Mouse (Mus musculus) ES-E14 (cell line): Measurements from ENCODE around the gene Tshz2. TPM values are rescaled to one million over a fixed set of nuclear protein-coding genes. Genes with fewer than 3 reads are reported as not detected.

Experiments used
- DNase-seq: peaks from one replicate; pipeline ENCODE4 v3.0.0-alpha.2; 2013; ENCODE audit warnings: low read depth, low spot score
- H3K27ac ChIP-seq: 2 replicates; pipeline ENCODE4 v1.5.1; 2012; ENCODE audit warnings: low read depth, mild to moderate bottlenecking, low read length, moderate library complexity, mixed read lengths; ENCODE audit not compliant: poor library complexity, insufficient read depth, severe bottlenecking
- H3K36me3 ChIP-seq: 2 replicates; pipeline ENCODE4 v1.6.1; 2012; ENCODE audit warnings: mild to moderate bottlenecking, low read length, moderate library complexity, mixed read lengths; ENCODE audit not compliant: control insufficient read depth, poor library complexity, insufficient read depth, severe bottlenecking
- H3K4me1 ChIP-seq, 2 experiments: fragments of 150-350 bp in 1 of 2; sonication (generic) in 1 of 2; 2 replicates each; pipeline ENCODE4 v1.6.1; 2012; ENCODE audit warnings: low read length in 2 of 2, mild to moderate bottlenecking in 1 of 2, mixed read lengths in 1 of 2; ENCODE audit not compliant: control insufficient read depth in 2 of 2, insufficient read depth in 2 of 2, poor library complexity in 1 of 2
- H3K4me3 ChIP-seq, 2 experiments: fragments of 150-350 bp in 1 of 2; sonication (generic) in 1 of 2; 2 replicates each; pipeline ENCODE4 v1.5.1; 2012; ENCODE audit warnings: low read length in 2 of 2, low read depth in 1 of 2, mild to moderate bottlenecking in 1 of 2, mixed read lengths in 1 of 2; ENCODE audit not compliant: insufficient read depth in 1 of 2, poor library complexity in 1 of 2, severe bottlenecking in 1 of 2
- H3K9ac ChIP-seq: 2 replicates; pipeline ENCODE4 v1.6.1; 2012; ENCODE audit warnings: low read depth, mild to moderate bottlenecking, low read length, mixed read lengths; ENCODE audit not compliant: poor library complexity, insufficient read depth, severe bottlenecking
- H3K9me3 ChIP-seq: fragments of 150-350 bp; sonication (generic); 2 replicates; pipeline ENCODE4 v1.6.1; 2012; ENCODE audit warnings: low read depth, mild to moderate bottlenecking, low read length; ENCODE audit not compliant: control insufficient read depth, insufficient read depth
- CHD2 ChIP-seq: IDR thresholded peaks from 2 replicates; pipeline ENCODE4 v1.6.1; 2014; ENCODE audit warnings: mild to moderate bottlenecking, low read depth, low read length, inconsistent platforms
- HCFC1 ChIP-seq: IDR thresholded peaks from 2 replicates; pipeline ENCODE4 v1.6.1; 2012; ENCODE audit warnings: low read length, inconsistent platforms, borderline replicate concordance; ENCODE audit not compliant: insufficient read depth
- MAFK ChIP-seq: IDR thresholded peaks from 2 replicates; pipeline ENCODE4 v1.6.1; 2014; ENCODE audit warnings: mild to moderate bottlenecking, low read depth, low read length, inconsistent platforms; ENCODE audit not compliant: insufficient read depth
- ZC3H11A ChIP-seq: IDR thresholded peaks from 2 replicates; pipeline ENCODE4 v1.6.1; 2012; ENCODE audit warnings: low read depth, mild to moderate bottlenecking, inconsistent platforms, low read length, borderline replicate concordance
- ZNF384 ChIP-seq: IDR thresholded peaks from 2 replicates; pipeline ENCODE4 v1.6.1; 2012; ENCODE audit warnings: low read depth, low read length, inconsistent platforms
- in situ Hi-C, 2 experiments: fragments of 600-800 bp; cut with MboI; formaldehyde crosslinking; loops; one replicate each; pipeline ENCODE4 v1.15.1; 2025; ENCODE audit warnings: low sequenced_read_pairs in 2 of 2, inconsistent platforms in 1 of 2; ENCODE audit not compliant: unreplicated experiment in 2 of 2
- total RNA-seq: library from RNA; depleted of rRNA; stranded (reverse); fragments of 300-350 nt; gene quantifications from 2 replicates; pipeline ENCODE4 v1.2.3, GENCODE M21; 2012

Gene Tshz2
- total RNA-seq, 1 experiment = 0.27 TPM

DNA sequence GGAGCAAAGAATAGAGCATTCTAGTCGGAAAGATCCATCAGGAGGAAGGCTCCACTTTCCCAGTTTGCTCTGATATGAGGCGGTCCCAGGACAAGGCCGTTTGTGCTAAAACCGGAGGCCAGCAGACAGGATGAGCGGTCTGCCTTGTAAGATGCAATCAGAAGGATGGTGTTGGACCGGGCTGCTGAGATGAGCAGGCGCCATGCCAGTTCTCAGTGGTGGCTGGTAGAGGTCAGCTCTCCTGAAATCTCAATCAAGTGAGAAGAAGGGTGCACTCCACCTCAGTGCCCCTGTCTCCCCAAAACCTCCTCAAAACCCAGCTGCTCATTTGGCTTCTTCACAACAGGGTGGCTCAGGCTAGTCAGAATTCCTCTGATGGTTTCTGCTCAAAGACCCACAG is 358.2 kb downstream of the Tshz2 start:
- Histone ChIP-seq H3K27ac (no peak overlapping the region), H3K36me3 (no peaks in the 10 kb centered on the region), H3K4me1 (no peaks in the 10 kb centered on the region), H3K9ac (no peak overlapping the region), H3K4me3 (no peak overlapping the region), H3K9me3 (no peaks in the 10 kb centered on the region)
- no peak for DNase-seq
- TF ChIP-seq MAFK (no peak), ZNF384 (no peak), ZC3H11A (no peak), CHD2 (no peak), HCFC1 (no peak)
- in situ Hi-C loops = no loop called here

DNA sequence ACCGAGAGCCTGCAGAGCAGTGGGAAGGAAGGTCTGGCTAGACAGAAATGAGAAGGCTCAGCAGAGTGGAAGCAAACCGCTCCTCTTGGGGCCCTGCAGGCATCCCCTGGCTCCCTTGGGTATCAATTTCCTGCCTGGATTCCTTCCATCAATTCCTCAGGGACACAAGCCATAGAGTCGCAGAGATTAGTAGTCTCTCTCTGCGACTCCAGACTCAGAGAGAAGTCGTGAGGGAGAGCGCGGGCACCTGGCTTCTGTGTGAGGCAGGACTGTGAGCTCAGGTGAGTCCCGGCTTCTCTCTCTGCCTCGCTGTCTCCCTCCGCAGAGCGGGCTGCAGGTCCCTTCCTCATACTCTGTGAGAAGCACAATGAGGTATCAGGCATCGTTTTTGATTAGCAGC is 363.2 kb downstream of the Tshz2 start:
- Histone ChIP-seq H3K4me1 (peaks cover 0 to 3% of the 10 kb centered on the region in 2 experiments; a peak in 1 of 4 replicates), H3K4me3 (no peak overlapping the region), H3K9ac (no peak overlapping the region), H3K9me3 (no peaks in the 10 kb centered on the region), H3K36me3 (no peaks in the 10 kb centered on the region), H3K27ac (no peak overlapping the region)
- DNase-seq = no peak
- TF ChIP-seq CHD2 (no peak), ZC3H11A (no peak), ZNF384 (no peak), MAFK (no peak), HCFC1 (no peak)
- in situ Hi-C loops = no loop called here

DNA sequence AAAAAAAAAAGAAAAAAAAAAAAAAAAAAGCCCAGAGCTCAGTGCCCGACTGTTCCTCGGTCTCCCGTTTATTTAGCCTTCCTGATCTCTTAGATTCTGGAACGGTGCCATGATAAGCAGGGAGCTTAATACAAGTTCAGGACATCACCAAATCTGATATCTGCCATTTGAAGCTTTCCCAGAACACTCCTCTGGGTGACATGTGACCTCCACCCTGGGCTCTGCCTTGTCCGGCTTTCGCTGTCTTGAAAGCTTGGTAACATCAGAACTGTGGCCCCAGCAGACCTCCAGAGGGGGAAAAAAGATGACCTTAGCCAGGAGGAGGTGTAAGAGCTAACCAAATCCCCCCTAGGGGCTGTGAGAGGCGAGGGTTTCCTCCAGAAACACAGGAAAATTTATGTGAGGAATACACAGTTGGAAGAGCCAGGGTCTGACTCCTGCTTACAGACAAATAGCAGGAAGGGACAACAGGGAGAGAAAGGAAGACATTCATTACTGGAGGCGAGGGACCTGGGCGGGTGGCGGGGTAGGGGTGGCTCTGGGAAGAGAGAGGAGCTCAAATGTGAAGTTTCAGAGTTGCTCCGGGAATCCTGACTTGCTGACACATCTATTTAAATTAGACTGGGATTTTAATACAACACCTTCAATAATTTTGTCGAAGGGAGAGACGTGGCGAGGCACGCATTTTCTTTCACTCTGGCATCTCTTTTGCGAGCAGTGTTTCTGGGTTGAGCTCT is 363.9 kb downstream of the Tshz2 start:
- H3K4me1 ChIP-seq = peaks cover 0 to 3% of the 10 kb centered on the region in 2 experiments; a peak in 1 of 4 replicates
- TF ChIP-seq CHD2 (no peak), ZNF384 (no peak), MAFK (no peak), ZC3H11A (no peak), HCFC1 (no peak)
- no peak overlapping the region for H3K9ac ChIP-seq
- no peak overlapping the region for H3K4me3 ChIP-seq
- H3K36me3 ChIP-seq = no peaks in the 10 kb centered on the region
- in situ Hi-C loops = no loop called here
- no peak overlapping the region for H3K27ac ChIP-seq
- H3K9me3 ChIP-seq = no peaks in the 10 kb centered on the region
- no peak for DNase-seq

DNA sequence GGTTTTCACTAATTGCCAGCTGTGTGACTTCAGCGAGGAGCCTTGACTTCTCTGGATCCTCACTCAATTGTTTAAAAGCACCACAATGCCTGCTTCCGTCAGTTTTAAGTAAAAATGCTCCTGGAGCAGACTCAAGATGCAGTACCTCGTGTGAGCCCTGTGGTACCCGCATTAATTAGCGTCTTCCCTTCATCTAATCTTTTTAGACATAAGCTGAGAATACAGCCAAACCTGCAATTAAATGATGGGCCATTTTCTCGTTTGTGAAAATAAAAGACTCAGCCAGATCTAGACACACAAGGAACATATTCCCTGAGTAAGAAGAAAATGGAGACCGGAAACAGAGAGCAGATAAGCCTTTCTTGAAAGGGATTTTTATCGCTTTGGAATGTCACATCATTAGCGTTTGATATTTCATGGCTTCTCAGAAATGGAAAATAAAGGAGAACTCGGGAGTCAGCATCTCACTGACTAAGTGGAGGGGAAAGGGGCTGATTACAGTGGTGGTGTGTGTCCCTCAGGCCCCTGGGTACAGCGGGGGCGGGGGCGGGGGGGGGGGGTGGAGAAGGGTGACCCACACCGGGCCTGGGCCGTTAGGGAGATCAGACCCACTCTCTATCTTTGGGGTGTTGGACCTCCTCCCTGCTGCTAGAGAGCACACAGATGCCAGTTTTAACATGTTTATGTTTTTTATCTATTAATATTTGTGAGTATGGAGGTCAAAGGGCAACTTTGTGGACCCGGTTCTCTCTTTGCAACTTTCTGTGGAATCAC is 364.6 kb downstream of the Tshz2 start:
- no peaks in the 10 kb centered on the region for H3K9me3 ChIP-seq
- H3K36me3 ChIP-seq = no peaks in the 10 kb centered on the region
- peaks cover 0 to 3% of the 10 kb centered on the region in 2 experiments; a peak in 1 of 4 replicates for H3K4me1 ChIP-seq
- in situ Hi-C loops = no loop called here
- H3K4me3 ChIP-seq = no peak overlapping the region
- H3K9ac ChIP-seq = no peak overlapping the region
- DNase-seq = no peak
- TF ChIP-seq ZNF384 (no peak), HCFC1 (no peak), MAFK (no peak), ZC3H11A (no peak), CHD2 (no peak)
- no peak overlapping the region for H3K27ac ChIP-seq
